Mouse (Mus musculus) cerebellum, postnatal 4 days (tissue): Measurements from ENCODE around the gene Krtap8-1.
A peak's percentile ranks its signal among the peaks of the same experiment; 100 is the strongest.

Experiments used
- DNase-seq, 2 experiments: peaks; one replicate each; pipeline ENCODE4 v3.0.0; 2022; ENCODE audit warnings: low spot score in 2 of 2, mixed read lengths in 1 of 2

The Krtap8-1 gene

GRCm38 (mm10) chr16:89487852-89488251 is at the start of gene Krtap8-1:
Gene Krtap8-1 (minus strand): TSS chr16:89487952.
- no peak for DNase-seq

GRCm38 (mm10) chr16:89537349-89537748 is 49.6 kb upstream of the Krtap8-1 start:
- DNase-seq: no peak

- no peak for DNase-seq
Measured at GRCm38 (mm10) chr16:89530547-89530946, 42.8 kb upstream of the Krtap8-1 start.

GRCm38 (mm10) chr16:89529846-89530245 is 42.1 kb upstream of the Krtap8-1 start:
- no peak for DNase-seq

GRCm38 (mm10) chr16:89528380-89528779 is 40.6 kb upstream of the Krtap8-1 start:
- no peak for DNase-seq

- no peak for DNase-seq
Measured at GRCm38 (mm10) chr16:89520996-89521395, 33.2 kb upstream of the Krtap8-1 start.

- DNase-seq: no peak
Measured at GRCm38 (mm10) chr16:89520555-89520954, 32.8 kb upstream of the Krtap8-1 start.

GRCm38 (mm10) chr16:89520091-89520490 is 32.3 kb upstream of the Krtap8-1 start:
- DNase-seq: no peak

GRCm38 (mm10) chr16:89517635-89518034 is 29.9 kb upstream of the Krtap8-1 start:
- DNase-seq: peak in 1 of 2 experiments; percentile 42

GRCm38 (mm10) chr16:89513431-89513830 is 25.7 kb upstream of the Krtap8-1 start:
- no peak for DNase-seq

GRCm38 (mm10) chr16:89508223-89508622 is 20.5 kb upstream of the Krtap8-1 start, which contains the start of gene Krtap7-1:
Gene Krtap7-1 (minus strand): TSS chr16:89508323.
- no peak for DNase-seq

GRCm38 (mm10) chr16:89503571-89503970 is 15.8 kb upstream of the Krtap8-1 start:
- DNase-seq: no peak

GRCm38 (mm10) chr16:89501870-89502269 is 14.1 kb upstream of the Krtap8-1 start:
- no peak for DNase-seq

- DNase-seq: no peak
Measured at GRCm38 (mm10) chr16:89497002-89497401, 9.2 kb upstream of the Krtap8-1 start.

GRCm38 (mm10) chr16:89495394-89496153 is 7.8 kb upstream of the Krtap8-1 start:
- DNase-seq: no peak

GRCm38 (mm10) chr16:89477679-89478314 is 10.0 kb downstream of the Krtap8-1 start:
- DNase-seq: no peak

- no peak for DNase-seq
Measured at GRCm38 (mm10) chr16:89461189-89461588, 26.6 kb downstream of the Krtap8-1 start.
